Mouse (Mus musculus) T-helper 1 cell (primary cell): ENCODE measurements around the gene Taf1.
"Not testable (repeated sequence)": the region's sequence is repeated elsewhere in the genome, so short reads cannot be mapped to it uniquely, and the experiment has no call there.

Experiments
- in situ Hi-C: fragments of 300-600 bp; cut with MboI, MseI; formaldehyde crosslinking; loops from one replicate; pipeline ENCODE4 v1.15.1; 2025; ENCODE audit warnings: high pct_unique_total_duplicates

Taf1 gene

GRCm38 (mm10) chrX:101532347-101533221 is at the start of gene Taf1:
TSS of gene Taf1 (plus strand) at chrX:101532734.
- in situ Hi-C loops = loop anchor here (25.0 kb wide), 1 partner anchor 1630 kb away; no protein-coding TSS in a partner anchor

DNA sequence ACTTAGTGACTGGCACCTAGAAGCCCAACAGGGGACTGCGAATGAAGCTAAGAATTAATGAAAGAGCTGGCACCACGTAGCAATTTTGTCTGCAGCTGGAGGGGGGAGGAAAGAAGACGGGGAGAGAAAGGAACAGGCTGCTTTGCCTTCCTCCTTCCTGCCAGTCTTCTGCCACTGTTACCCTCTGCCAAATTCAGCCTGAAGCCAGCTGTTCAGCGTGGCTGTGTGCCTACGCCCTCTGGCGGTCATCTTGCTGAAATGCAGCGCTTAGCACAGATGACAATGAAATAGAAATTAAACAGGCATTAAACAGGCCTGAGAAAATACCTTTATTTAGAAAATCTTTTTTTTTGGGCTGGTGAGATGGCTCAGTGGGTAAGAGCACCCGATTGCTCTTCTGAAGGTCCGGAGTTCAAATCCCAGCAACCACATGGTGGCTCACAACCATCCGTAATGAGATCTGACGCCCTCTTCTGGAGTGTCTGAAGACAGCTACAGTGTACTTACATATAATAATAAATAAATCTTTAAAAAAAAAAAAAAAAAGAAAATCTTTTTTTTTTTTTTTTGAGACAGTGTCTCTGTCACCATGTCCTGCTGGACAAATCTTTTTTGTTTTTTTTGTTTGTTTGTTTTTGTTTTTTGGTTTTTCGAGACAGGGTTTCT is 45.9 kb upstream of the Taf1 start:
- in situ Hi-C loops = not testable (repeated sequence)

DNA sequence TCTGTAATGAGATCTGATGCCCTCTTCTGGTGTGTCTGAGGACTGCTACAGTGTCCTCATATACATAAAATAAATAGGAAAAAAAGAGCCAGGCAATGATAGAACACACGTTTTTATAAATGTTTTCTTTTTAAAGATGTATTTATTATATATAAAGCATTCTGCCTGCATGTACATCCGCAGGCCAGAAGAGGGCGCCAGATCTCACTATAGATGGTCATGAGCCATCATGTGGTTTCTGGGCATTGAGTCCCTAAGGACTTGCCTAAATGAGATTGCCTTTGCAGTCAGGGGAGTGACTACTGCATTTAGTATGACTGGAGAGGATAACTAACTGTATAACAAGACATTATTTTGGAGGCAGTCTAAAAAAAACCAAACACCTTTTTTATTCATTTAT is 27.9 kb upstream of the Taf1 start:
- in situ Hi-C loops = no loop called here

- in situ Hi-C loops = no loop called here
Measured at GRCm38 (mm10) chrX:101515710-101516109, 16.8 kb upstream of the Taf1 start.

GRCm38 (mm10) chrX:101518006-101518405 is 14.5 kb upstream of the Taf1 start:
- in situ Hi-C loops = no loop called here

DNA sequence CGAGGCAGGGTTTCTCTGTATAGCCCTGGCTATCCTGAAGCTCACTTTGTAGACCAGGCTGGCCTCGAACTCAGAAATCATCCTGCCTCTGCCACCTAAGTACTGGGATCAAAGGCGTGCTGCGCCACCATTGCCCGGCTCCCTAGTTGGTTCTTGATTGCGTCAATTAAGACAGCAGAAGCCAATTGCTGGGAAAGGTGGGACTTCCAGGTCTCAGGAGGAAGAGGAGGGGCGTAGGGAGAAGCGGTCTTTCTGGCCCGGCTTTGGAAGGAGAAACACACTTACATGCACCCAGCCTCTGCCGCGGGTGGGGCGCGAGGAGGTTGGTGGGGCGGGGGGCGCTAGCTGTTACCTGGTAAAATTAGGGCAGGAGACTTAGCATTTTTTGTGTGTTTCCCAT is 10.5 kb upstream of the Taf1 start:
- in situ Hi-C loops = loop anchor here (10.0 kb wide), 1 partner anchor 577 kb away; no protein-coding TSS in a partner anchor

DNA sequence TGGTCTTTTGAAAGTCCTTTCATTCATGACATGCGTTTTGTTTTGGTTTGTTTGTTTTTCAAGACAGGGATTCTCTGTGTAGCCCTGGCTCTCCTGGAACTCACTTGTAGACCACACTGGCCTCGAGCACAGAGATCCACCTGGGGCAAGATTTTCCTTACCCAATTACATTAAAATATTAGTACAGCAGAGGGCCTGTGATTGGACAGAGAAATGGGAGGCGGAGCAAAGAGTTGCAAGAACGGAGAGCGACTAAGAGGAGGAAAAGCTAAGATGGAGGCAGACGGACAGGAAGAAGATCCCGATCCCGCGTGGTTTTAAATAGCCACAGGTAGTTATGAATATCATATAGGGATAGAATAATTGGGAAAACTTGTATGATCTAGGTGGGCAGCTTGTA is 5.2 kb upstream of the Taf1 start:
- in situ Hi-C loops = loop anchor here (10.0 to 25.0 kb wide), 2 partner anchors 583 to 1635 kb away; no protein-coding TSS in a partner anchor

- in situ Hi-C loops = no loop called here
Measured at GRCm38 (mm10) chrX:101585455-101585854, 52.9 kb downstream of the Taf1 start.

GRCm38 (mm10) chrX:101616183-101616582 is 83.6 kb downstream of the Taf1 start:
- in situ Hi-C loops = no loop called here

GRCm38 (mm10) chrX:101617889-101618288 is 85.4 kb downstream of the Taf1 start:
- in situ Hi-C loops = no loop called here

DNA sequence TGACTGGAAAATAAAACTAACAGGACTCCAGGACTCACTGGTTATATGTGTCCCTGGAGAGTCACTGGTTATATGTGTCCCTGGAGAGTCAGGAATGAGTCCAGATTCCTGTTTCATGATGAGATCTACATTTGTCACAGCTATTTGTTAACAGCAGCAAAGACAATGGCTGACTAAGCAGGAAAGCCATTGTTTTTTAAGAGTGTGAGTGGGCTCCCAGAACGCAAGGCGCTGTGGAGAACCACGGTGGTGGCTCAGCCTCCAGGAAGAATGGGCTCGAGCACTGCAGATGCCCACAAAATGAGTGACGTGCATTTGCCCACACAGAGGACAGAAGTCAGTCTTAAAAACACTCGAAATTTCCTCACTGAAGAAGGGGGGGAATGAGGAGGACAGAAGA is 87.8 kb downstream of the Taf1 start:
- in situ Hi-C loops = no loop called here

- in situ Hi-C loops = no loop called here
Measured at GRCm38 (mm10) chrX:101622539-101622938, 90.0 kb downstream of the Taf1 start.

GRCm38 (mm10) chrX:101636821-101637525 is 104.4 kb downstream of the Taf1 start:
- in situ Hi-C loops = no loop called here

DNA sequence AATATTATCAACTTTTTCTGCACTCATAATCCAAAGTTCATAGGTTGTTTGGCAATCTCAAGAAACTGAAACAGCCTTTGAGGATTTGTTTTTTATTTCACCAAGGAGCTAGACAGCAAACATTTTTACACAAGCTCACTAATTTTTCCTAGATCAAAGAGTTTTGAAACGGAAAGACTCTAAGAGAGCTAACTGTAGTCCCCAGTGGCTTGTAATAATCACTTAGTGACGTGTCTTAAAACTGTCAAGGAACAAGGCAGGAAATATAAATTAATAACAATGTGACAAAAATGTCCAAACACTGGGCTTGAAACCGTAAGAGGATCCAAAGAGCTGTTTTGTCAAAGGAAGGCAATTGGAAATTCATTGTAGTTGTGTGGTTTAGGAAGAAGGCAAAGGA is 106.3 kb downstream of the Taf1 start:
- in situ Hi-C loops = no loop called here

GRCm38 (mm10) chrX:101639306-101639705 is 106.8 kb downstream of the Taf1 start:
- in situ Hi-C loops = no loop called here

- in situ Hi-C loops = no loop called here
Measured at GRCm38 (mm10) chrX:101639741-101640166, 107.2 kb downstream of the Taf1 start, which contains the start of gene Ogt. TSS of gene Ogt (plus strand) at chrX:101640060.

DNA sequence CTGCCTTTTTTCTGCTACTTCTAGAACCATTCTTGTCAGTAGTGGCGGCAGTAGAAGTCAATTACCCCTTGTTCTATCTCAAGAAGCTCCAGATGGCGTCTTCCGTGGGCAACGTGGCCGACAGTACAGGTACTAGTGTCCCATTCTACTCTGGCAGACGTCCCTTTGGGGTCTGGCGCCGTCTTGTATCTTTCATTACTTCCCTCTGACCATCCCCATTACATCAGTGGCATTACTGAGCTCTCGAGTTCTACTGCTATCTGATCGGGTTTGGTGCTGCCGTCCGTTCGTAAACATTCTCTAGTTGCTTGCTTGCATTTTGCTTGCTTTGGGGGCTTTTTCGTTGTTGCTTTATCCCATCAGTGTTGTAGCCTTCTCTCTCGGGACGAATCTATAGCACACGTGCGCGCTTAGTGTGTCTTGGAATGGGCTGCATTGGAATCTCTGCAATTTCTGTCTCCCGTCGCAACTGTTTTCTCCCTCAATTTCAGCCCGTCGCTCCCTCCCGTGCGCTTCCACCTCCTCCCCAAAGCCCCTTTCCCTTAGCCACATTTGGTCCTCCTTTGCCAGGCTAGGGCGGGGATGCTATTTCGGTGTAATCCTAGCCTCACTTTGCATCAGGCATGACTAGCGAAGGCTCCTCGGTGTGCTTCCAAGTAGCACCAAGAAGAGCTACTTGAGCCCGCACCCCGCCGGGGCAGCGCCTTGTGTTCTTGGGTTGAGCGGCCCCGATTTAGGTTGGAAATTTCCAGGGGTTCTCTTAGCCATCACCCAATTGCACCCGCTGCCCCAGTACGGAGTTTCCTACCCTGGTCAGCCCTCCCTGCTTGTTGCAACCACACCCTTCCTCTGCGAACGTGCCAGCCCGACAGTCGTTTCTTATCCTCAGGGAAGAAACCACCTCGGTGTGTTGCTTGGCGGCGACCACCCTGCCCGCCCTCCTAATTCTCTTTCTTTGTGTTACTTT is 107.9 kb downstream of the Taf1 start:
- in situ Hi-C loops = no loop called here

DNA sequence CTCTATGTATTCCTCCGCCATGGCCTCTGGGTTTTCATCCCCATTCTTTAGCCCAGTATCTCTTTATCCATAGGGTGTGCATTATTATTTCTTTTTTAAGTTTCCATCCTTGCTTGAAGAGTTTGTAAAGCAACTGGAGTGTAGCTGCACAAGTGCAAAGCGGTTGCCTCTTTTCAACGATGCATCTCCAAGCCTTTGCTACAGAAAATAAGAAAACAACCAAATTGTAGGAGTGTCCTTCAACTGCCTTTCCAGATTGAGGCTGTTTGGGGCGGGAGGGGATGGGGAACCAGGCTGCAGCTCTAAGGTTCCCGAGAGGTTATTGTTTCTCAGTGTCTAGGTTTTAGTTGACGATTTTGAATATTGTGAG is 108.6 kb downstream of the Taf1 start:
- in situ Hi-C loops = no loop called here

DNA sequence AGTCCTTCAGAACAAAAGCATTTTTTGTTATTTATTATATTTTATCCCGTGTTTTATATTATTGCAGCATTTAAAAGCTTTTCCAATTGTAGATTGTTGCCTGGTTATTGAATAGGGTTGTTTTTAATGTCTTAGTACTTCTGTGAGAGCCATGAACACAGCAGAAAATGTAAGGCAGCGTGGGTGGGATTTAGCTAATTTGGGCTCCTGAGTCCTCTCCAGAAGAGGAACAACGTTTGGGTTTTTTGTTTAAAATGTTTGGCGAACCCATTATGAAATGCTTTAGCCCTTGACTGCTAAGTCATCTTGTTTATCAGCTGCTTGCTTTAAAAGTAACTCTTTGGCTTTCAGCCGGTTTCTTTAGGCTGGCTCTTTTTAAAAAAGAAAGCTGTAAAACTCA is 109.6 kb downstream of the Taf1 start:
- in situ Hi-C loops = no loop called here

DNA sequence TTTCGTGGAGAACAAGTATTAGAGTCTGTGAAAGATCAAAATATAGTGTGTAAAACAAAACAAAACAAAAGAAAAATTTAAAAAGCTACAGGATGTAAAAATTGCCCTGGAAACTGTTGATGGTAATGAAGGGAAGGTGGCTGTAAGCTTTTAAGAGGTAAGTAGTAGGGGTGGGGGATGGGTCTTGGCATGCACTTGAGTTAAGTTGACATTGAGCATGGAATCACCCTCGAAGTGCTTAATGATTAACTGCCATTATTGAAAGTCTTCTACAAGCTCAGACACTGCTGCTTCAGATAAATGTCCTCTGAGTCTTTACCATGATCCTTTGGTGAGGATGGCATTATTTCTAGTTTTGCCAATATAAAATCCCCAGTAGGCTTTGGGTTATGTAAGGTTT is 112.8 kb downstream of the Taf1 start:
- in situ Hi-C loops = no loop called here

DNA sequence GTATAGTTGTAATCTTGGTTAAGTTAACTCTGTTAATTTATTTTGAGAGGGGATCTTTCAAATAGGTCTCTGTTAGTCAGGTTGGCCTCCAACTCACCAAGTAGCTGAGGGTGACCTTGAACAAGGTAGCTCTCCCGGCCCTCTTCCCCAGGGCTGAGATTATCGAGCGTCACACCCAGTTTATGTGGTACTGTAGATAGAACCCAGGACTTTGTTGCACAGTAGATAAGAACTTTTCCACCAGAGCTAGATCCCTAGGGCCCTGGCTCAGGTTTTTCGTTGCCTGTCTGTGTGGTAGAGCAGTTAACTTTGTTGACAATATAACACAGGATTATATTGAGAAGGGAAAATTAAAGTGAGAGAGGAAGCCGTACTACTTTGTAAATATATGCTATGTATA is 114.1 kb downstream of the Taf1 start:
- in situ Hi-C loops = no loop called here
